Mouse (Mus musculus) midbrain, embryonic 14.5 days (tissue): ENCODE data around the gene Ctnna2. TPM values are rescaled to one million over a fixed set of nuclear protein-coding genes. Genes with fewer than 3 reads are reported as not detected.
A peak's percentile ranks its signal among the peaks of the same experiment; 100 is the strongest.

Source experiments
- ATAC-seq: fragments of 200-750 bp; cut with Nextera tagmentation; 2 replicates; pipeline ENCODE4 v1.8.0; 2017; ENCODE audit warnings: moderate number of reproducible peaks, moderate library complexity; ENCODE audit not compliant: low FRiP score, low TSS enrichment
- DNase-seq: peaks from one replicate; pipeline ENCODE4 v3.0.0-alpha.2; 2015
- H3K27ac ChIP-seq: fragments of 300-500 bp; sonication (generic); replicated peaks from 2 replicates; pipeline ENCODE4 v1.5.1; 2014; ENCODE audit warnings: mild to moderate bottlenecking, low read depth, low read length, moderate library complexity
- H3K27me3 ChIP-seq: fragments of 300-500 bp; sonication (generic); 2 replicates; pipeline ENCODE4 v1.6.1; 2014; ENCODE audit warnings: low read length, control low read depth, mixed read lengths; ENCODE audit not compliant: control insufficient read depth, insufficient read depth
- H3K36me3 ChIP-seq: fragments of 300-500 bp; sonication (generic); 2 replicates; pipeline ENCODE4 v1.6.1; 2014; ENCODE audit warnings: low read length, control low read depth; ENCODE audit not compliant: control insufficient read depth, insufficient read depth
- H3K4me1 ChIP-seq: fragments of 300-500 bp; sonication (generic); 2 replicates; pipeline ENCODE4 v1.6.1; 2014; ENCODE audit warnings: mild to moderate bottlenecking, antibody characterized with exemption, low read length, control low read depth; ENCODE audit not compliant: control insufficient read depth, insufficient read depth
- H3K4me2 ChIP-seq: fragments of 300-500 bp; sonication (generic); 2 replicates; pipeline ENCODE4 v1.6.1; 2014; ENCODE audit warnings: mild to moderate bottlenecking, low read length, moderate library complexity
- H3K4me3 ChIP-seq: fragments of 300-500 bp; sonication (generic); replicated peaks from 2 replicates; pipeline ENCODE4 v1.5.1; 2014; ENCODE audit warnings: low read depth, low read length
- H3K9ac ChIP-seq: fragments of 300-500 bp; sonication (generic); replicated peaks from 2 replicates; pipeline ENCODE4 v1.6.1; 2014; ENCODE audit warnings: mild to moderate bottlenecking, low read length, moderate library complexity
- H3K9me3 ChIP-seq: fragments of 300-500 bp; sonication (generic); 2 replicates; pipeline ENCODE4 v1.6.1; 2016; ENCODE audit warnings: low read length, control low read depth, mixed read lengths; ENCODE audit not compliant: control insufficient read depth
- WGBS: fragments of 180-500 bp; shearing (Covaris S2); extraction: QIAGEN DNeasy Blood & Tissue Kit; methylation state at CpG from one replicate; pipeline ENCODE4 v1.1.7; 2014; 5-methylcytosine and 5-hydroxymethylcytosine counted together
- polyA plus RNA-seq: library from polyadenylated mRNA; unstranded; fragments of >200 nt; fragmentation: Nextera tagmentation; extraction: Ambion mirVana; gene quantifications from 2 replicates; pipeline ENCODE4 v1.2.1, GENCODE M21; 2014

Ctnna2 gene
- polyA plus RNA-seq, 1 experiment from 2014 or later: 141 TPM

- no peaks in the 10 kb centered on the region for H3K27me3 ChIP-seq
- DNase-seq (no peak), ATAC-seq (no peak)
- H3K9me3 ChIP-seq: no peaks in the 10 kb centered on the region
- no peak overlapping the region for H3K9ac ChIP-seq
- H3K4me2 ChIP-seq: no peak overlapping the region
- H3K27ac ChIP-seq: no peak overlapping the region
- peaks cover 6% of the 10 kb centered on the region; the same call in 1 of the 2 replicates for H3K36me3 ChIP-seq
- no peak overlapping the region for H3K4me3 ChIP-seq
- no peaks in the 10 kb centered on the region for H3K4me1 ChIP-seq
- 95% methylated on average over 14 of the region's 14 CpGs for WGBS
Observed at GRCm38 (mm10) chr6:77604642-77605392, 374.7 kb downstream of the Ctnna2 start.

GRCm38 (mm10) chr6:77603914-77604313 is 375.6 kb downstream of the Ctnna2 start:
- WGBS: 71% methylated on average over 1 of the region's 1 CpGs
- H3K4me1 ChIP-seq: no peaks in the 10 kb centered on the region
- no peak overlapping the region for H3K4me3 ChIP-seq
- DNase-seq (no peak), ATAC-seq (no peak)
- no peaks in the 10 kb centered on the region for H3K27me3 ChIP-seq
- H3K27ac ChIP-seq: no peak overlapping the region
- H3K4me2 ChIP-seq: no peak overlapping the region
- peaks cover 6% of the 10 kb centered on the region; the same call in 1 of the 2 replicates for H3K36me3 ChIP-seq
- H3K9ac ChIP-seq: no peak overlapping the region
- H3K9me3 ChIP-seq: no peaks in the 10 kb centered on the region

GRCm38 (mm10) chr6:77599244-77599643 is 380.3 kb downstream of the Ctnna2 start:
- Histone ChIP-seq H3K36me3 (no peaks in the 10 kb centered on the region), H3K9me3 (no peaks in the 10 kb centered on the region), H3K9ac (no peak overlapping the region), H3K4me1 (no peaks in the 10 kb centered on the region), H3K27me3 (no peaks in the 10 kb centered on the region), H3K4me3 (no peak overlapping the region), H3K4me2 (no peak overlapping the region), H3K27ac (no peak overlapping the region)
- DNase-seq (peak; percentile 52), ATAC-seq (no peak)
- WGBS: 69% methylated on average over 2 of the region's 2 CpGs

- ATAC-seq (no peak), DNase-seq (peak; percentile 61)
- no peaks in the 10 kb centered on the region for H3K27me3 ChIP-seq
- no peak overlapping the region for H3K9ac ChIP-seq
- no peak overlapping the region for H3K4me3 ChIP-seq
- H3K36me3 ChIP-seq: no peaks in the 10 kb centered on the region
- H3K27ac ChIP-seq: no peak overlapping the region
- no peaks in the 10 kb centered on the region for H3K9me3 ChIP-seq
- H3K4me2 ChIP-seq: no peak overlapping the region
- WGBS: 43% methylated on average over 4 of the region's 4 CpGs
- no peaks in the 10 kb centered on the region for H3K4me1 ChIP-seq
Observed at GRCm38 (mm10) chr6:77582568-77582967, 396.9 kb downstream of the Ctnna2 start.

GRCm38 (mm10) chr6:77580926-77581325 is 398.6 kb downstream of the Ctnna2 start:
- no peak overlapping the region for H3K4me2 ChIP-seq
- no peak overlapping the region for H3K4me3 ChIP-seq
- no peak for ATAC-seq
- H3K36me3 ChIP-seq: no peaks in the 10 kb centered on the region
- H3K27ac ChIP-seq: no peak overlapping the region
- no peak overlapping the region for H3K9ac ChIP-seq
- H3K9me3 ChIP-seq: no peaks in the 10 kb centered on the region
- DNase-seq: no peak
- no peaks in the 10 kb centered on the region for H3K4me1 ChIP-seq
- H3K27me3 ChIP-seq: no peaks in the 10 kb centered on the region

GRCm38 (mm10) chr6:77578612-77579011 is 400.9 kb downstream of the Ctnna2 start:
- no peak for ATAC-seq
- 59% methylated on average over 1 of the region's 1 CpGs for WGBS

GRCm38 (mm10) chr6:77577585-77577984 is 401.9 kb downstream of the Ctnna2 start:
- H3K4me1 ChIP-seq: no peaks in the 10 kb centered on the region
- H3K36me3 ChIP-seq: no peaks in the 10 kb centered on the region
- ATAC-seq: no peak
- no peak overlapping the region for H3K4me2 ChIP-seq
- DNase-seq: no peak
- 60% methylated on average over 3 of the region's 3 CpGs for WGBS
- H3K4me3 ChIP-seq: no peak overlapping the region
- no peak overlapping the region for H3K27ac ChIP-seq
- no peaks in the 10 kb centered on the region for H3K9me3 ChIP-seq
- no peaks in the 10 kb centered on the region for H3K27me3 ChIP-seq
- H3K9ac ChIP-seq: no peak overlapping the region

More at GRCm38 (mm10) chr6:77578612-77579011, 400.9 kb downstream of the Ctnna2 start:
- Histone ChIP-seq H3K4me1 (no peaks in the 10 kb centered on the region), H3K27me3 (no peaks in the 10 kb centered on the region), H3K27ac (no peak overlapping the region), H3K36me3 (no peaks in the 10 kb centered on the region), H3K4me3 (no peak overlapping the region), H3K9me3 (no peaks in the 10 kb centered on the region), H3K9ac (no peak overlapping the region), H3K4me2 (no peak overlapping the region)
- peak; percentile 63 for DNase-seq

GRCm38 (mm10) chr6:77572614-77573013 is 406.9 kb downstream of the Ctnna2 start:
- Histone ChIP-seq H3K36me3 (no peaks in the 10 kb centered on the region), H3K4me1 (no peaks in the 10 kb centered on the region), H3K9ac (no peak overlapping the region), H3K4me2 (no peak overlapping the region), H3K9me3 (no peaks in the 10 kb centered on the region), H3K27ac (no peak overlapping the region), H3K4me3 (no peak overlapping the region), H3K27me3 (no peaks in the 10 kb centered on the region)
- DNase-seq: peak; percentile 64
- ATAC-seq: no peak
- 56% methylated on average over 3 of the region's 3 CpGs for WGBS

GRCm38 (mm10) chr6:77569851-77570250 is 409.6 kb downstream of the Ctnna2 start:
- H3K27ac ChIP-seq: no peak overlapping the region
- whole genome bisulfite sequencing: 90% methylated on average over 3 of the region's 3 CpGs
- no peak overlapping the region for H3K9ac ChIP-seq
- H3K27me3 ChIP-seq: no peaks in the 10 kb centered on the region
- H3K36me3 ChIP-seq: no peaks in the 10 kb centered on the region
- DNase-seq: no peak
- no peak overlapping the region for H3K4me2 ChIP-seq
- no peak for ATAC-seq
- H3K4me3 ChIP-seq: no peak overlapping the region
- H3K9me3 ChIP-seq: no peaks in the 10 kb centered on the region
- no peaks in the 10 kb centered on the region for H3K4me1 ChIP-seq
